Mouse (Mus musculus): ENCODE measurements around the gene Emc10. TPM values are rescaled to one million over a fixed set of nuclear protein-coding genes. Genes with fewer than 3 reads are reported as not detected.

Emc10 gene
- 10 to 100 TPM; 79.6 to 85.6 TPM for total RNA-seq (2021)
- long read RNA-seq, experiment 1, transcript Emc10-201 (8 exons, 1,662 nt): minor isoform, 36 of 127 reads
- long read RNA-seq, experiment 1, transcript Emc10-202 (7 exons, 1,872 nt): major isoform, 72 of 127 reads
- long read RNA-seq, experiment 1, partial matches to known transcripts: 4 of 127 reads
- long read RNA-seq, experiment 1, other reads (novel, unspliced or antisense): 15 of 127 reads
- long read RNA-seq, experiment 2, transcript Emc10-202 (7 exons, 1,872 nt): major isoform, 38 of 72 reads
- long read RNA-seq, experiment 2, transcript Emc10-201 (8 exons, 1,662 nt): minor isoform, 17 of 72 reads
- long read RNA-seq, experiment 2, partial matches to known transcripts: 5 of 72 reads
- long read RNA-seq, experiment 2, other reads (novel, unspliced or antisense): 12 of 72 reads

DNA sequence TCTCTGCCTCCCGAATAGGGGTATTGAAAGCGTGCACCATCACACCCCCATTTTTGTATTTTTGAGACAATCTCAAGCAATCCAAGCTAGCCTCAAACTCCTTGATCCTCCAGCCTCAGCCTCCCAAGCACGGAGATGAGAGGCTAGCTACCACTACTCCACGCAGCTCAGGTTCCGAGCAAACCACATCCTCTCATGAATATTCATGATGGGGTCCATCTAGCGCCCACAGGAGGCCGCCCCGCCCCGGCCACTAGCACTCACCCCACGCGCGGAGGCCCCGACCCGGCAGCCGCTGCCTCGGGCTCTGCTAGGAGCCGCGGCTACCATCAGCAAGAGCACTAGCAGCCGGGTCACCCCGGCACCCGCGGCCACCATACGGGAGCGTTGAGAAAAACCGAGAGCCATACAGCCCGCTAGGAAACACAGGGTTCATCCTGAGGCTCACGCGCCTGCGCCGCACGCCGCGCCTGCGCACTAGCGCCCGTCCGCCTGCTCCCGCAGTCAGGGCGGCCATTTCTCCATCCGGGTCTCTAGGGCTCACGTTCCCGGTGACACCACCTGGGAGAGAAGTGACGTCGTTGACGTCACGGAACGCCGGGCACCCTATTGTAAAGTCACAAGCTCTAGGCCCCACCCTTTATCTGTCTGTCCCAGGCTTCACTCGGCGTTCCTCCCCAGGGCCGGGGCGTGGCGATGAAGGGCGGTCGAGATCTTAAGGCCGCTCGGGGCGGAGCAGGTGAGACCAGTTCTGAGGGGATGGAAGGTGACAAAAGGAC is at the start of gene Emc10, which contains the start of gene Fam71e1:
TSS of gene Emc10 (minus strand) at position 538 of the 779 bp plus-strand sequence.
TSS of gene Fam71e1 (plus strand) at position 590 of the 779 bp plus-strand sequence.
- DNase-seq: peak; percentile 98

DNA sequence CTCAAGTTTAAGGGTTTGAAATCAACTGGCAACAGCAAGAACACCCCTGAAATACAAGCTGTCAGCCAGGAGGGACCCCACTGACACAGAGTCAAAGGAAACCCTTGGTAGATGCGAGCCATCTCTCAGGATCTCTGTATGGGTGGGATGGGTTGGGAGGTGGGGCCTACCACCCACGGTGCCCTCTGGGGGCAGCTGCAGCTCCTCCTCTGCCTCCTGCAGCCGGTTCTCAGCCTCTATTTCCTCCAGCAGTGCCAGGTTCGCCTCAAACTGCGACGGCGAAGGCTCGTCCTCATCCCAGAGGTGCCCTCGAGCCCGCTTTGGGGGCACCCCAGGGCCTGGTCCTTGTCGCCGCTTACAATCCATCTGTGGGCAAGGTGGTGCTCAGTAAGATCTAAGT is 46.7 kb upstream of the Emc10 start:
- DNase-seq: no peak

DNA sequence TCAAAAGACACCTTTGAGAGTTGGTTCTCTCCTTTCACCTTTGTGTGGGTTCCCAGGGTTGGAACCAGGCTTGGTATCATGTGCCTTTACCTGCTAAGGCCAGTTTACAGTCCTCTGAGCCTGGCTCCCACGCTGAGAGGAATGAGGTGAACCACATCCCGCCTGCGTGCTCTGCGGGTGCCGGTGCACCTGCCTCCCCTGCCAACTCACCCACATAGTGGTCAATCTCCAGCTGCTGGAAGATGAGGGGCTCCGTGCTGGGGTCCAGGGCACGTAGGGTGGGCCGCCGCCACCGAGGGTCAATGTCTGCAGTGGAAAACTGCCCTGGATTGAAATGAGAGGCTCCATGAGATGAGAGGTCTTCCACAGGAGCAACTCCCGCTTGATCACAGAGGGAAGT is 46.2 kb upstream of the Emc10 start:
- no peak for DNase-seq

DNA sequence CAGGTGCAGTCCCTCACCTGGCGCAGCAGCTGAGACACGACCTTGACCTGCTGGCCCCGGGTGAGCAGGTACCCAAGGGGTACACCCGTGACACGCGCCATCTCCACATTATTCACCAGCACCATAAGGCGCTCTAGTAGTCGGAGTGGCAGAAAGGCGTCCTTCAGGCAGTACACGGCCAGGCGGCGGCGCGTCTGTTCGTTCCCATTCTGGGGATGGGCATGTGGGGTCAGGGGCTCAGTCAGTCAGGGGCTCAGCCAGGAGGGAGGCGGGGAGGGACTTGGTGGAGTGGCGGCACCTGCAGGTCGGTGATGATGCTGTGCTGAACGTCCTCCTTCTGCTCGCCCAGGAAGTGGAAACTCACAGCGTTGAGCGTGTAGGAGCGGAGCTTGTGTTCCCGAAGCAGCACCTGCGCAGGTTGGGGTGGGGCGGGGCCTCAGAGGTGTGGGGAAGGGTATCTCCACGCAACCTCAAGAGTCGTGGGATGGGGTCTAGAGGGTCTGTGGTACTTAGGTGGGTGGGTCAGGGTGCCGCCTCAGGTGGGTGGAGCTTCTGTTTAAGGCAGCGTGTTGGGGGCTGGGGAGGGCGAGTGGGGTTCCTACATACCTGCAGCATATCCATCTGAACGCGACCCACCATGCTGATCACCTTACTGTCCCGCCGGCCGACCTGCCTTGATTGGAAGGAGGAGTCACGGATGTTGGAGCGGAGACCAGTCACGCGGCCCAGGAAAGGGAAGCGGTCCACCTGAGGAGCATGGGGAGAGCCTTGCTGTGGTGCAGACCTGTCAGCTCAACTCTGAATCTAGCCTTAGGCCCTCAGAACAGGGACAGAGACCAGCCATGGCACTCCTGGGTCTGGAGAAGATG is 42.7 kb upstream of the Emc10 start:
- no peak for DNase-seq

DNA sequence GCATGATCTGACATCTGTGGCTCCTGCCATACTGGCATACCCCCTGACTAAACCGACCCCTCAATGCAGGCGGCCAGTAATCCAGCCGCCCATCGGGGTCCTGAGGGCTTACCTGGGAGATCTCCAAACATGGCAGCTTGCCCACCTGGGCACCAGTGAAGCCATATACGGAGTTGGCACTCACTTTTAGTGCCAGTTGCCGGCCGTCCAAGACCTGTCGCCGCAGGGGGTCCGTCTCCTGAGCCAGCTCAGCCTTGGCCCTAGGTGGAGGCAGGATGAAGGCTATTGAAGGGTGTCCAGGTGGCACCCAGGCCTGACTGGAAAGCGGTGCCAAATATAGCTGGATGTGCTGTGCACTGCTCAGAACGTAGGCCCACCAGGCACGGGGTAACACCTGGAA is 41.2 kb upstream of the Emc10 start:
- DNase-seq: no peak

DNA sequence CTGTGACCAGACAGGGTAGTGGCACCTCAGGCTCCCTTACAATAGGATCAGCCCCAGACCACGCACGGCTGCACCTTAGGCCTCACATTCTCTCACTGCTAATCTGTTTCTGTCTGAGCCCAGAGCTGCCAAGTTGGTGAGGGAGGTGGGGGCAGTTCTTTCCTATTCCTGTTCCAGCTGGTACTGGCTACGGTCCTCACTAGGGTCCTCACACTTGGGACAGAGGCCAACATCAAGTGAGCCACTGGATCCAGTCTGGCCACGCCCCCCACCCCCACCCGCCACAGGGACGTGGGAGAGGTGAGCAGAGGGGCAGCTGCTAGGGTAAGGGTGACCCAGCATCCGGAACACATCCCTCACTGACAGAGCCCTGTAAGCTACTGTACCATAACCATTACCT is 40.7 kb upstream of the Emc10 start:
- DNase-seq: no peak

DNA sequence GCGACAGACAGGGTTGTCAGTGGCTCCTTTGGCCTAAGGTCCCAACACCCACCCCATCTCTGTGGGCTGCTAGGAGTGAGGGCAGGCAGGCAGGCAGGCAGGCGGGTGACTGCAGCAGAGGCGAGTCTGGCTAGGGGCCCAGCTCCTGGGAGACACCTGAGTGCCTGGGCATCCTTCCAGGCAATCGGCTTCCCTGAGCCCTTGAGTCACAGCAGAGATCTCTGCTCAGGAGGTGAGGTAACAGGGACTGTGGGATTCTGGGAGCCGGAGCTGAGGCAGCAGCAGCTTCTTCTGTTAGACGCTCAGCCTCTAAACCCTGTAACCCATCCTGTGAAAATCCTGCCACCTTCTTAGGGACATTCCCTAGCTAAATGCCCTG is 40.2 kb upstream of the Emc10 start:
- no peak for DNase-seq

DNA sequence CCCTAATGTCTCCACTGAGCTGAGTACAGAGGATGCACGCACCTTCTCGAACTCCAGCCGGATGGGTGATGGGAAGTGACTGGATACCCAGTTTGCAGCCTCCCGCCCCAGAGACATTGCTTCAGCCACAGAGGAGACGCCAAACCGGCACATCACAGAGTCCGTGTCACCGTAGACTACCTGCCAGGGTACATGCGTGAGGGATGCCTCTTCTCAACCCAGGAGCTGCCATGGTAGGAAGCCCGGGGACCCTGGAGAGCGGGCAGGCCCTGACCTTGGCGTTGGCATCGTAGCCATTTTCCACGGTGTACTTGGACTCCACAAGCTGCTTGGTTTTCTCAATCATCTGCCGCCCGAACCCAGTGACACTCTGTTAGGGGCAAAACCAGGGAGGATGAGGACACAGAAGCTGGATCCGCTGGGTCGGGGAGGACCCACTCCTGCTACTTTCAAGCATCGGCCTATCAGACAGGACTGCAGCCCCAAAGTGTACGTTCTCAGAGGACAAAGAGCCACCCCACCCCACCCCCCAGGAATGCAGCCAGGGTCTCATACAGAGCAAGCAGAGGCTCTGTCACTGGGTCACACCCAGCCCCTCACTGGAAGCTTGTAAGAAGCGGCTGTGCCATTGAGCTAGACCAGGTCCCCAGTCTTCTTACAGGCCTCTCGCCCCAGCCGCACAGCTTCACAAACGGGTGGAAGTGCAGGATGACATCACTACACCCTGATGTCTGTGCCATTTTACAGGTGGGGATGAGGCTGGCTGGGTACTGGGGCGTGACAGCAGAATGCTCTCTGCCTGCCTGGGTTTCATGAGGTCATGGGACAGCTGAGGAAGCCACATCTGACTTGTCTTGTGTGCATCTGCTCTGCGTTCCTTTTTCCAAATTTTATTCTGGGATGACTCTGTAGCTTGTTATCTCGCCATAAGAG is 39.6 kb upstream of the Emc10 start:
- DNase-seq: no peak

DNA sequence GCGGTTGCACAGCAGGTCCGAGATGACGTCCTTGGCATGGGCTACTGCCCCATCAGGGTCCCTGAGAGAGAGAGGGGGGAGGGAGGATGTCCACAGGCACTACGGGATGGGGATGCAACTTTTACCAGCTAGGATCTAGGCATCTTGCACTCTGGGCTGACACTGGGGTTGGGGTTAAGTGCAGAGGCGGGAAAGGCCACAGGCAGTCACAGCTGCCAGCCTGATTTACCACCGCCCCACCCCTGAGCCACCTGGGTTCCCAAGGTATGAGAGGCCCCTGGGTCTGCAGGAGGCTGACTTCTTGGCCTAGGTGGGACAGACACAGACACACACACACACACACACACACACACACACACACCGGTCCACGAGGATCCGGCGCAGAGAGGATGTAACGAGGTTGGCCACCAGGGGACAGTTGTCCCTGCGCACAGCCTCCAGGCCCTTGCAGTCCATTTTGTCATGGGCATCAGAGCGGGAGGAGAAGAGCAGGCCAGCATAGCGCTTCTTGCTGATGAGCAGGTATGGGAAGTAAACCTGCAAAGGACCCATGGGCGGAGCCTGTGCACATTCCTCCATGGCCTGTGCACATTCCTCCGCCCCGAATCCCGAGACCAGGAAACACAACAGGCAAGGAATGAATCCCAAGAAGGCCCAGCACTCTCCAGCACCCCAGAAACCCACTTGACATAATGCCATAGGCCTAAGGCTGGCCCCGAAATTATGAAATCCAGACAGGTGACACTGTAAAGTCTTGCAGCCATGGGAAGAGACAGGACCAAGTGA is 38.5 kb upstream of the Emc10 start:
- DNase-seq: no peak

DNA sequence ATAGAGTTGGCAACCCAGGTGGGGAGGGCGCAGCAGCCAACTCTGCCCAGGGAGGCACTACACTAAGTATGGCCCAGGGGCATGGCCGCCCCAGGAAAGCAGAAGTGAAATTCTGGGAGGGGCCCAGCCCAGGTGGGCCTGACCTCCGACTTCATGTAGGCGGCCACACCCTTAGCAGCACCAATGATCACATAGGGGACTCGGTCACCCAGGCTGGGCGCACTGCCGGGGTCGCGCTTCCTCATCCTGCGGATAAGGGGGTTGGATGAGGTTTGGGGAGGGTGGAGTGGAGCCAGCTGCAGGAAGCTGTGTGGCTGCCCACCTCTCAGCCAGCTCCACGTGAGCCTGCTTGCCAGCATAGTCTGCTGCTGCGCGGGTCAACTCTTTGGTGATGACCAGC is 37.9 kb upstream of the Emc10 start:
- peak in 1 of 2 experiments; percentile 45 for DNase-seq

DNA sequence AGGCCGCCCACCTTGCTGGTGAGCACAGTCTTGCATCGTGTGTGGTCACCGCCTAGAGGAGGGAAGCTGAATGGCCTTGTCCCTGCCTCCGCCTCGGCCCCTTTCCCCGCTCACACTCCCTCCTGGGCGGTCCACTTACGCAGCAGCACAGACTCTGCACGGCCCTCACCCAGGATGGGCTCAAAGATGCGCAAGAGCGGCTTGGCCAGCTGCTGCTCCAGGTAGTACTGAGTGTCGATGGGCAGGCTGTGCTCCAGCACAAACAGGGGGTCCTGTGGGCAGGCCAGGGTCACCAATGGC is 37.4 kb upstream of the Emc10 start:
- no peak for DNase-seq

DNA sequence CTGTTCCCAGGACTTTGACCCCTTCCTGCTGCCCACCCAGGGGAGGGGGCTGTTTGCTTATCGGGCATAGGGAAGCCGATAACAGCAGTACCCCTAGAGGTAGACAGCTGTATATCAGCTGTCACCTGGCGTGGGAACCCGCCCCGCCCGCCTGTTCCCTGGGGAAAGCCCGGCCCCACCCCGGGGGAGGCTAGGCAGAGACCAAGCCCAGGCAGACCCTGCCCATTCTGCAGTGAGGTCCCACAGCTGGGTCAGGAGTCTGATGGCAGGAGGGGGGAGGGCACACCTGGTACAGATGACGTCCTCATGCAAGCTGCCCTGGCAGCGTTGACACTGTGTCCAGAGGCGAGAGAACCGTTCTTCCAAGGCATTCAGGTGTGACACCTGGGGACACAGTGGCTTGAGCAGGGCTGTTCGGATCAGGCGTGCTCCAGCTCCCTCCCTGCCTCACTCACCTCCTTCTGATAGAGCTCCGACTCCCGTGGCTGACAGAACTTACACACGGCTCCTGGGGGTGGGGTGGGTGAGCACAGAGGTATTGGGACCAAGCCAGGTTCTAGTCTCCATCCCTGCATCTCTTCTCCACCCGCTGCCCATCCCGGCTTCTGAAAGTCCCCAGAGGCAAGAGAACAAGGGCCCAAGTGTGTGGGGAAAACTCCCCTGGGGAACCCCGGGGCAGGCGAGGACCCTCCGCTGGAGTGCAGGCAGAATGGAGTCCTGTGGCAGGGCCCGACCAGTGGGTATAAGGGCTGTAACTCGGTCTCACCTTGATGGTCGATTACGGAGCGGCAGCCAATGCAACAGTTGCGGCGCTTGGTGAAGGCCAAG is 36.8 kb upstream of the Emc10 start:
- no peak for DNase-seq

DNA sequence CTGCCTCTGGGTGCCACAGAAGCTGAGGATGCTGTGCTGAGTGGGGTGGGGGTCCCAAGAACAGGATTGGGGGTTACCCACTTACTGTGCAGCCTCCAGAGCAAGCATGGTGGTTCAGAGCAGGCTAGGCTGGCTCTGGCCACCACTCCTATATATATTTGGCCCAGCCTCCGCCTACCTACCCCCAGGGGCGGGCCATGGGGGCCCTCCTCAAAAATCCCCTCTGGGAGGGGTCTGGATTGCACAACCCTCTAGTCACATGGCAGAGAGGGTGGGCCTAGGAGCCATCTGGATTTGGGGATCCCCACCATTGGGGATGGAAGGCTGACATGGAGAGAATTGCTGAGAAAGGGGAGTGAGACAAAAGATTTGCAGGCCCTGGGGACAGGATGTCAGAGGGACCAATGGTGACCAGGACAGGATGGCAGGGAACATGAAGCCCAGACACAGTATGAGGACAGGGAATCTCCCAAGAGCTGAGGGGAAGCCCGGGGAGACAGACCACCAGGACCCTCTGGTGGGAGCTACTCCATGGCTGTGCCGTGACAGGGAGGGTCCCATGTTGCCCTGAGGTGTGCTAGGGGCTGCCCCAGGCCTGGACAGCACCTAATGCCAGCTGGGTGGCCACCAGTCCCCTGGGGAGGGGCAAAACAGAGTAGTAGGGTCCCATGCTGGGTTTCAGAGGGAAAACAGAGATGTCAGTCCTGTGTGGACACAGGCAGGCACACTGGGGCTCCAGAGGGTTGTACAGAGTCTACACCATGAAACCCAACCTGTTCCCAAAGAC is 35.8 kb upstream of the Emc10 start, which contains the start of gene Spib:
TSS of gene Spib (minus strand) at position 126 of the 787 bp plus-strand sequence.
- DNase-seq: no peak

DNA sequence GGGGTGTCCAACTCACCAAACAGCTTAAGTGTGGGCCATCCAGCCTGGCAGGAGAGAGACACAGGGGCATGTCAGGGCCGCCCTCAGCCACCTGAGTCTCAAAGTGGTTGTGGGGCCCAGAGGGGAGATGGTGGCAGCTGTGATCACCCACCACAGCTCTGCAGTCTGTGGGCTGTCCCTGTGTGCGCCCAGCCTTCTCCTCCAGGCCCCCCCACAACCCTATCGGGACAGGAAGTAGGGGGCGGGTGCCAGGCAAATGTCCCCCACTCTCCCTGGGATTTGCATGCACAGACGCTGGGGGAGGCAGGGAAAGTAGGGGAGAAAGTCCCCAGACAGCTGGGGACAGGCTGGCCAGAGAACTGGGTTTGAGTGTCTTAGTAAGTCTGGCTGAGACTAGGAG is 34.9 kb upstream of the Emc10 start:
- DNase-seq: no peak

DNA sequence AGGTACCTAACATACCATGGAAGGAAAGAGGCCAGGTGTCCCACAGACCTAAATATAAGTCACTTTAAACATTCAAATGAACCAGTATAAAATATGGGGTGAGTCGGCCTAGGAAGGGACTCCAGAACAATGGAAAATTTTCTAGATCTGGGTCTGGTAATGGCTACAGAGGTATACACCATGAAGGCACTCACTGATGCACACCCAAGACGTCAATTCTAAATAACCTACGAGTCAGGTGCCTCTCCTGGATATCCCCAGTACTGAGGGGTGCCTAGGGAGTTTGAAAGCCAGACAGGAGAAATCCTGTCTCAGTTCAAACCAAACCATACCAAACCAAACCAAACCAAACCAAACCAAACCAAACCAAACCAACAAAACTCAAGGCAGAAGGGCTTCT is 34.2 kb upstream of the Emc10 start:
- DNase-seq: no peak

DNA sequence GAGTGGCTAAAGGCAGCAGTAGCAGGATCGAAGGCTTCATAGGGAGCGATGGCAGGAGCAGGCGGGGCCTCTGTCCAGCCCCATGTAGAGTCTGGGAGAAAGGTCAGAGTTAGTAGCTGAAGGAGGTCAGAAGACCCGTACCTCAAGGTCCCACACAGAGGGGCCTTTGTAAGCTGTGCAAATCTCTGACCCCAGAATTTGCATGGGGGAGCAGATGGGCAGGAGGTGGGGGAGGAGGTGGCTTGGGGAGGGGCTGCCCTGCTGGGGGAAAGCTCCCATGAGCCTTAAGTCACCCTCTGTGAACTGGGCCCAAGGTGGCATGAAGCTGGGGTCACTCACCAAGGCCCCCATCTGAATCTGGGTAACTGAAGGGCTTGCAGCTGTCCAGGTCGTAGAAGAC is 33.2 kb upstream of the Emc10 start:
- DNase-seq: no peak

DNA sequence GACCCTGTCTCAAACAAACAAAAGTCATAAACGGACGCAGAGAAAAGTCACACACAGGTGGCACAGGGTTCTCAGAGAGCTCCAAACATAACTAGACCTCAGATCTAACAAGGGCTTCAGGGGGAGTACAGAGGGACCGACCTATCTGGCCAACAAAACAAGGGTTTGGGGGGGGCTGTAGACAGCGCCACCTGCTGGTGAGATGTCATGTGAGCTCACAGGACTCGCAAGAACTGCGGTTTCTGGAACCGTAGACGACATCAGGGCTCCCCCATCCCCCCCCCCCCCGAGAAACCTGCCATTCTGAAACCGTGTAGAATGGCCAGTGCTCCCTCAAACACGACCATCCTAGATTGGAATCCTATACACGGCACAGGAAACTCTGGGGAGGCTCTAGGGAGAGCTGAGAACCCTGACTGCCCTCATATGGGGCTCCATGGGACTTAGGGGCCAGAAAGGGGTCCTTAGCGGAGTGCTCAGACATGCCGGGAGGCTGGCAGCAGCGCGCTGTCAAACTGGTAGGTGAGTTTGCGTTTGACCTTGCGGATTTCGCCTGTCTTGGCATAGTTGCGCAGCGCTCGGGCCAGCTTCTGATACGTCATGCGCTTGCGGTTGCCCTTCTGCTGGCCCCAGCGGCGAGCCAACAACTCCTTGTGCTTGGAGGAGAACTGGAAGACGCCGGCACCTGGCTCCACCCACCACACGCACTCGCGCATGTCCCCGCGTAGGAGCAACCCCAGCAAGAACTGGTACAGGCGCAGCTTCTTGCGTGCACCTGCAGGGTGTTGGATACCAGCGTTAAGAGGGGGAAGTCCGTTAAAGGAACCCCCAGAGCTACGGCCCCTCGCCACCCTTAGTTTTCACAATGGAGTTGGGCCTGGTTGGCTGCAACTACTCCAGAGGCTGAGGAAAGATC is 31.4 kb upstream of the Emc10 start:
- peak; percentile 76 to 80 for DNase-seq
